Mouse (Mus musculus) forebrain, embryonic 15.5 days (tissue): Measurements from ENCODE around the gene Olfr912. TPM values are rescaled to one million over a fixed set of nuclear protein-coding genes. Genes with fewer than 3 reads are reported as not detected.

Source experiments
- ATAC-seq: fragments of 200-750 bp; cut with Nextera tagmentation; replicated peaks from 2 replicates; pipeline ENCODE4 v1.8.0; 2017; ENCODE audit warnings: mild to moderate bottlenecking, moderate TSS enrichment, moderate library complexity
- H3K27ac ChIP-seq: fragments of 300-500 bp; sonication (generic); replicated peaks from 2 replicates; pipeline ENCODE4 v1.5.1; 2015; ENCODE audit warnings: mild to moderate bottlenecking, inconsistent platforms
- H3K27me3 ChIP-seq: fragments of 300-500 bp; sonication (generic); 2 replicates; pipeline ENCODE4 v1.6.1; 2015; ENCODE audit warnings: inconsistent platforms
- H3K36me3 ChIP-seq: fragments of 300-500 bp; sonication (generic); 2 replicates; pipeline ENCODE4 v1.6.1; 2015; ENCODE audit warnings: mild to moderate bottlenecking, inconsistent platforms
- H3K4me1 ChIP-seq: fragments of 300-500 bp; sonication (generic); 2 replicates; pipeline ENCODE4 v1.6.1; 2015; ENCODE audit warnings: inconsistent platforms
- H3K4me2 ChIP-seq: fragments of 300-500 bp; sonication (generic); replicated peaks from 2 replicates; pipeline ENCODE4 v1.6.1; 2015; ENCODE audit warnings: mild to moderate bottlenecking, inconsistent platforms
- H3K4me3 ChIP-seq: fragments of 300-500 bp; sonication (generic); 2 replicates; pipeline ENCODE4 v1.5.1; 2015; ENCODE audit warnings: mild to moderate bottlenecking, inconsistent platforms
- H3K9ac ChIP-seq: fragments of 300-500 bp; sonication (generic); replicated peaks from 2 replicates; pipeline ENCODE4 v1.6.1; 2015; ENCODE audit warnings: mild to moderate bottlenecking, inconsistent platforms
- H3K9me3 ChIP-seq: fragments of 300-500 bp; sonication (generic); 2 replicates; pipeline ENCODE4 v1.6.1; 2016; ENCODE audit warnings: inconsistent platforms
- WGBS: fragments of 180-500 bp; shearing (Covaris S2); methylation state at CpG from one replicate; pipeline ENCODE4 v1.1.7; 2015; ENCODE audit warnings: mixed read lengths; 5-methylcytosine and 5-hydroxymethylcytosine counted together
- polyA plus RNA-seq: library from polyadenylated mRNA; unstranded; fragments of >200 nt; fragmentation: Nextera tagmentation; extraction: Ambion mirVana; gene quantifications from 2 replicates; pipeline ENCODE4 v1.2.1, GENCODE M21; 2015

The Olfr912 gene
- polyA plus RNA-seq, result not detected in 2 replicates

GRCm38 (mm10) chr9:38579878-38580277, at the start of gene Olfr912:
TSS of gene Olfr912 (plus strand) at chr9:38580178.
- ATAC-seq, result no peak
- Histone ChIP-seq H3K4me1 (no peaks in the 10 kb centered on the region), H3K27me3 (no peaks in the 10 kb centered on the region), H3K4me3 (no peak within 1 kb of the TSS), H3K4me2 (no peak within 1 kb of the TSS), H3K27ac (no peak within 1 kb of the TSS), H3K9ac (no peak within 1 kb of the TSS), H3K9me3 (no peaks in the 10 kb centered on the region), H3K36me3 (no peaks in the 10 kb centered on the region)
- WGBS, result 86% methylated on average over 1 of the region's 1 CpGs

DNA sequence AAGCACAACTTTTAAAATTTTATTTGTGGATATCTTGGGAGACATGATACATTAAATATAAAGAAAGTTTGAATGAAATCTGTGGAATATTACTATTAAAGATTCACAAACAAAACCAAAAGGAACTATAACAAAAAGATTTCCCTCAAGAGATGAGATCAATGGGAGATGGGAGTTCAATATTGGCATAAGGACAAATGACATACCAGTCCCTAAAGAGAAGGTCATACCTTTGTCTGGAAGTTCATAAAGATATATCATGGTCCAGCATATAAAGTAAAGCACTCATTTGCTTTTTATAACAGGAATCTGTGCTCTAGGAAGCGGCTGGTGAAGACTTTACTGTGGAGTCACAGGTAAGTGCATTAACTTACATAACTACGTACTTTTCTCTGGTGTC, 42.4 kb upstream of the Olfr912 start, which contains the start of gene Olfr910:
Gene Olfr910, plus strand, starts transcription at position 301 of the 400 bp plus-strand sequence.
- WGBS, result 95% methylated on average over 2 of the region's 2 CpGs

GRCm38 (mm10) chr9:38591056-38591455, 11.1 kb downstream of the Olfr912 start:
- Histone ChIP-seq H3K27me3 (no peaks in the 10 kb centered on the region), H3K4me1 (no peaks in the 10 kb centered on the region), H3K9ac (no peak overlapping the region), H3K4me3 (no peak overlapping the region), H3K9me3 (no peaks in the 10 kb centered on the region), H3K27ac (no peak overlapping the region), H3K4me2 (no peak overlapping the region), H3K36me3 (no peaks in the 10 kb centered on the region)
- WGBS, result 37% methylated on average over 1 of the region's 1 CpGs
- no peak for ATAC-seq

More for the DNA sequence above, 42.4 kb upstream of the Olfr912 start, which contains the start of gene Olfr910:
- Histone ChIP-seq H3K4me3 (no peak within 1 kb of the TSS), H3K9ac (no peak within 1 kb of the TSS), H3K27ac (no peak within 1 kb of the TSS), H3K27me3 (no peaks in the 10 kb centered on the region), H3K36me3 (no peaks in the 10 kb centered on the region), H3K4me2 (no peak within 1 kb of the TSS), H3K4me1 (no peaks in the 10 kb centered on the region), H3K9me3 (no peaks in the 10 kb centered on the region; the same call in 1 of the 2 replicates)
- ATAC-seq, result no peak

DNA sequence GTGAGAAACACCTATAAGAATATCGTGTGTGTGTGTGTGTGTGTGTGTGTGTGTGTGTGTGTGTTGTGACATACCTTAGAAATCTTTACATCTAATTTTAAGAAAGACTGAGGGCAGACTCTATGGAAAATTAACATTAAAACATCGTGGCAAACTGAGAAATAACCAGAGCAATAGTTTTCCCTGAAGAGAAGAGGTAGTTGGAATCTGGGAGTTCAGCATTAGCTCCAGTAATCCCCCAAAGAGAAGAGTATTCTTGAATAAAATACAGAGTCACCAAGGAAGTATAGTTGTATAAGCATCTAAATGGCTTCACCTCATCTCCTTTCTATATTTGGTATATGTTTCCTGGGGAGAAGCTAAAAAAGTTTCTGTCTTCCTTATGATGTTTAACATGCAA, 12.5 kb downstream of the Olfr912 start, which contains the start of gene Olfr913:
Gene Olfr913, plus strand, starts transcription at position 301 of the 400 bp plus-strand sequence.
- no peaks in the 10 kb centered on the region for H3K36me3 ChIP-seq
- WGBS, result 60% methylated on average over 2 of the region's 2 CpGs
- no peak within 1 kb of the TSS for H3K27ac ChIP-seq
- no peak within 1 kb of the TSS for H3K9ac ChIP-seq
- H3K4me2 ChIP-seq, result no peak within 1 kb of the TSS
- no peaks in the 10 kb centered on the region for H3K4me1 ChIP-seq
- no peak within 1 kb of the TSS for H3K4me3 ChIP-seq
- H3K9me3 ChIP-seq, result no peaks in the 10 kb centered on the region
- no peaks in the 10 kb centered on the region for H3K27me3 ChIP-seq
- ATAC-seq, result no peak

DNA sequence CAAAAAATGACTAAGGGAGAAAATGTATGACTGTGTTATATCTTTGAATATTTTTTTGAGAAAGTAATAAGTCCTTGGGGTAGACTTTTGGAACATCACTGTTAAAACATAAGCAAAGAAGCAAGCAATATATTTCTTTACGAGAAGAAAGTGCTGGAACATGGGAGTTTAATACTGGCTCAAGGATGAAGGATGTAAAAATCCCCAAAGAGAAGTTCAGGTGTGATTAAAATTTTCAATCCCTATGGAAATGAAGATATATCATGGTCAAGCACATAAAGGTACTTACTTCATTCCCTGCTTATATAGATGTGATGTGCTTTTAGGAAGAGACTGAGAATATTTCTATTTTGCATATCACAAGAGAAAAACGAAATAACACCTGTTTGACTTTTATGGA, 24.8 kb downstream of the Olfr912 start, which contains the start of gene Olfr914:
Gene Olfr914, plus strand, starts transcription at position 301 of the 400 bp plus-strand sequence.
- Histone ChIP-seq H3K9ac (no peak within 1 kb of the TSS), H3K4me1 (no peaks in the 10 kb centered on the region), H3K4me2 (no peak within 1 kb of the TSS), H3K36me3 (no peaks in the 10 kb centered on the region), H3K9me3 (no peaks in the 10 kb centered on the region), H3K27ac (no peak within 1 kb of the TSS), H3K27me3 (no peaks in the 10 kb centered on the region), H3K4me3 (no peak within 1 kb of the TSS)
- no peak for ATAC-seq
- WGBS, result 75% methylated on average over 2 of the region's 2 CpGs

DNA sequence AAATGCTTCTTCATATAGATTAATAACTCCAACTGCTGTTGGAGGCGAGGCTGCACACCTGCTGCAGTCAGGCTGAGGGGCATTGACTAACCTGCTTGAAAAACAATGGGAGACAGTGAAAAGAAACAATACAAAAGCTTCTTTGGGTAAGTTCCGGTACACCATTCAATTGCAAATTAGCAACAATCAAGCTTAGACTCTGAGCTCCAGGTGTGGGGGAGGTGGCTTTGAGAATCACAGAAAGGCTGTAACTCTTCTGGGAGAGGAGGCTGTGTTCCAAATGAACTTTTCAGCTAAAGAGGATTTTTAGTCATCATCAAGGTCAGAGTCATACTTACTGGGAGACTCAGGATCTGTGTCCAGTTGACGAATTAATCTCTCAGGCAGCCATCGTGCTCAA, 52.4 kb downstream of the Olfr912 start:
- 68% methylated on average over 4 of the region's 4 CpGs for WGBS
- ATAC-seq, result no peak

More for the DNA sequence above, 52.4 kb downstream of the Olfr912 start:
- H3K4me1 ChIP-seq, result no peaks in the 10 kb centered on the region
- H3K36me3 ChIP-seq, result no peaks in the 10 kb centered on the region
- H3K9me3 ChIP-seq, result no peaks in the 10 kb centered on the region
- H3K27me3 ChIP-seq, result no peaks in the 10 kb centered on the region
- H3K4me2 ChIP-seq, result no peak overlapping the region
- no peak overlapping the region for H3K27ac ChIP-seq
- no peak overlapping the region for H3K4me3 ChIP-seq
- H3K9ac ChIP-seq, result no peak overlapping the region

Other genes with a start within 250 kb of the Olfr912 start
- not detected in 2 replicates for gene Olfr898, start 231.8 kb upstream of the Olfr912 start, polyA plus RNA-seq
- not detected in 2 replicates for gene Olfr250, start 213.3 kb upstream of the Olfr912 start, polyA plus RNA-seq
- gene Olfr251, start 203.1 kb upstream of the Olfr912 start, polyA plus RNA-seq, result not detected in 2 replicates
- not detected in 2 replicates for gene Olfr147, start 178.5 kb upstream of the Olfr912 start, polyA plus RNA-seq
- not detected in 2 replicates for gene Olfr901, start 150.7 kb upstream of the Olfr912 start, polyA plus RNA-seq
- not detected in 2 replicates for gene Olfr902, start 132.5 kb upstream of the Olfr912 start, polyA plus RNA-seq
- not detected in 2 replicates for gene Olfr904, start 117.0 kb upstream of the Olfr912 start, polyA plus RNA-seq
- gene Olfr905, start 109.1 kb upstream of the Olfr912 start, polyA plus RNA-seq, result not detected in 2 replicates
- not detected in 2 replicates for gene Olfr906, start 93.1 kb upstream of the Olfr912 start, polyA plus RNA-seq
- gene Olfr907, start 84.4 kb upstream of the Olfr912 start, polyA plus RNA-seq, result not detected in 2 replicates
- not detected in 2 replicates for gene Olfr911-ps1, start 58.6 kb upstream of the Olfr912 start, polyA plus RNA-seq
- not detected in 2 replicates for gene Olfr910, start 42.3 kb upstream of the Olfr912 start, polyA plus RNA-seq
- gene Olfr913, start 12.6 kb downstream of the Olfr912 start, polyA plus RNA-seq, result not detected in 2 replicates
- not detected in 2 replicates for gene Olfr914, start 24.9 kb downstream of the Olfr912 start, polyA plus RNA-seq
- gene Olfr916, start 79.7 kb downstream of the Olfr912 start, polyA plus RNA-seq, result not detected in 2 replicates
- gene Olfr917, start 85.7 kb downstream of the Olfr912 start, polyA plus RNA-seq, result not detected in 2 replicates
- gene Olfr918, start 94.4 kb downstream of the Olfr912 start, polyA plus RNA-seq, result not detected in 2 replicates
- not detected in 2 replicates for gene Olfr919, start 123.5 kb downstream of the Olfr912 start, polyA plus RNA-seq
- 5.5 and 5.7 TPM in 2 replicates for gene Vwa5a, start 138.1 kb downstream of the Olfr912 start, polyA plus RNA-seq
- 0.03 TPM in 1 of 2 replicates, not detected in the other for gene Olfr920, start 172.1 kb downstream of the Olfr912 start, polyA plus RNA-seq
- not detected in 2 replicates for gene Olfr921, start 192.9 kb downstream of the Olfr912 start, polyA plus RNA-seq
- not detected in 2 replicates for gene Olfr922, start 234.4 kb downstream of the Olfr912 start, polyA plus RNA-seq
- not detected in 2 replicates for gene Olfr923, start 246.4 kb downstream of the Olfr912 start, polyA plus RNA-seq